Mouse (Mus musculus): ENCODE measurements at regions not wholly inside any gene's neighbourhood (a gene's known extent, or its start where the extent isn't known, plus 50 kb on each side); places are given as distances from the start of the nearest gene placed in this dataset.

DNA sequence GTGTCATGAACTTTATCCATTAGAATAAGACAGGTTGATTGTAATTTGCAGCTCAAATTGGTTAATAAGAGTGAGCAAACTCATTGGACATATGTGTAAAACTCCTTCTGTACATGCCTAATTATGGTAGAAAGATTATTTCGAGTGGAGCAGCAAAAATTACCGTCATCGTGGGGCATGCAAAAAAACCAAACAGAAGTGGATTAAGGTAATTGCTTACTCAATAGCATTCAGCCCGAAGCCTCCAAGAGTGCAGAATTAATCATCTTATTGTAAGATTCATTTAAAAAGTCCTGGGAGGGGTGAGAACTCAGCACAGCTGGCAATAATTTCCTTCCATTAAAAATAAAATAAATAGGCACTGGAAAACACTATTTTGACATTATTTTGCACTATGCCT, 662.2 kb downstream of the Kcnj2 start:
- WGBS: 52% methylated on average over 4 of the region's 4 CpGs
- no peaks in the 10 kb centered on the region for H3K27me3 ChIP-seq (ENCODE audit: control insufficient read depth, insufficient read depth, low read length)
- H3K9ac ChIP-seq (ENCODE audit: low read length): no peak overlapping the region
- no peak overlapping the region for H3K4me3 ChIP-seq (replicated peaks; ENCODE audit: low read length)
- no peaks in the 10 kb centered on the region for H3K36me3 ChIP-seq (ENCODE audit: control insufficient read depth, insufficient read depth, low read length)
- no peak for ATAC-seq (ENCODE audit: insufficient read depth, low FRiP score)
- no peaks in the 10 kb centered on the region for H3K4me1 ChIP-seq (ENCODE audit: control insufficient read depth, insufficient read depth, low read length)
- H3K27ac ChIP-seq (ENCODE audit: low read length): no peak overlapping the region
- H3K9me3 ChIP-seq (replicated peaks; ENCODE audit: control insufficient read depth, low read length): no peaks in the 10 kb centered on the region
- no peak overlapping the region for H3K4me2 ChIP-seq (ENCODE audit: low read depth, low read length)

DNA sequence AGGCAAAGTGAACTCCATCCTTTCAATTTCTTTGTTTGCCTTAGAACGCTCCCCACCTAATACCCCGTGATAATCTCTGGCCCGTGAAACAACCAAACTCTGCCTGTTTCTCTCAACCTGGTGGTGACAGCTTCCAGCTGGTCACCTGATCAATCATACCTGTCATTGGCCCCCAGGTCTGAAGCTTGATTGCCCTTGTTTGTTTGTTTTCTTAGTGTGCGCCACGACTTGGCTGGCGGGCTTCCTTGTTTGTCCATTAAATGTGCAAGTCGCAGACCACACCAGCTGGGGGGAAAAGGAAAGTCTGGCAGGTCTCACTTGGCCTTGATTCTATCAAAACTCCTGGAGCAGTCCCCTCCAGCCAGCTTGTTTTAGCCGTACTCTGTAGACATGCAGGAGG, 666.1 kb downstream of the Kcnj2 start:
- Histone ChIP-seq H3K27me3 (ENCODE audit: control insufficient read depth, insufficient read depth, low read length) (no peaks in the 10 kb centered on the region), H3K4me3 (replicated peaks; ENCODE audit: low read length) (no peak overlapping the region), H3K9me3 (replicated peaks; ENCODE audit: control insufficient read depth, low read length) (no peaks in the 10 kb centered on the region), H3K9ac (ENCODE audit: low read length) (no peak overlapping the region), H3K4me2 (ENCODE audit: low read depth, low read length) (0 out of 2 replicates have a peak overlapping the region, but pooled peaks have one; percentile 5), H3K27ac (ENCODE audit: low read length) (no peak overlapping the region), H3K4me1 (ENCODE audit: control insufficient read depth, insufficient read depth, low read length) (no peaks in the 10 kb centered on the region), H3K36me3 (ENCODE audit: control insufficient read depth, insufficient read depth, low read length) (no peaks in the 10 kb centered on the region)
- WGBS: 17% methylated on average over 8 of the region's 8 CpGs
- ATAC-seq (ENCODE audit: insufficient read depth, low FRiP score): no peak

DNA sequence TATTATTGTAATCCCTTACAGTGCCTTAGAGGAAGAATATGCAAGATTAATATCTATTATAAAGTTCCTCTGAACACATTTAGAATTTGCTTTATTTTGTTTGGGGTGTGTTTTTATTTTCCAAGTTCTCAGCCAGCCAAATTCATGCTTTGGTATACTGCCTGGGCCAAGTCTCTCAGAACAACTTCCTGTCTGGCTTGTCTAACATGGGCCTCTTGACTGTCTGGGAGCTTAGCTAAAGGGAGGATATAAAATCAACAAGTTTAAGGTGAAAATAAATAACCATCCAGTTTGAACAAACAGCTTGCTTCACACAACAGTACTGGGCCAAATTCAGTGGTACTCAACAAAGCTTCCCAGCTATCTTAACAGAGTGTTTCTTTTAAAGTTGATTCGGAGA, 669.5 kb downstream of the Kcnj2 start:
- no peak overlapping the region for H3K27ac ChIP-seq (ENCODE audit: low read length)
- no peaks in the 10 kb centered on the region for H3K36me3 ChIP-seq (ENCODE audit: control insufficient read depth, insufficient read depth, low read length)
- H3K4me3 ChIP-seq (replicated peaks; ENCODE audit: low read length): no peak overlapping the region
- 79% methylated on average over 1 of the region's 1 CpGs for WGBS
- H3K9me3 ChIP-seq (replicated peaks; ENCODE audit: control insufficient read depth, low read length): no peaks in the 10 kb centered on the region
- ATAC-seq (ENCODE audit: insufficient read depth, low FRiP score): no peak
- H3K27me3 ChIP-seq (ENCODE audit: control insufficient read depth, insufficient read depth, low read length): no peaks in the 10 kb centered on the region
- H3K9ac ChIP-seq (ENCODE audit: low read length): no peak overlapping the region
- H3K4me2 ChIP-seq (ENCODE audit: low read depth, low read length): no peak overlapping the region
- no peaks in the 10 kb centered on the region for H3K4me1 ChIP-seq (ENCODE audit: control insufficient read depth, insufficient read depth, low read length)

DNA sequence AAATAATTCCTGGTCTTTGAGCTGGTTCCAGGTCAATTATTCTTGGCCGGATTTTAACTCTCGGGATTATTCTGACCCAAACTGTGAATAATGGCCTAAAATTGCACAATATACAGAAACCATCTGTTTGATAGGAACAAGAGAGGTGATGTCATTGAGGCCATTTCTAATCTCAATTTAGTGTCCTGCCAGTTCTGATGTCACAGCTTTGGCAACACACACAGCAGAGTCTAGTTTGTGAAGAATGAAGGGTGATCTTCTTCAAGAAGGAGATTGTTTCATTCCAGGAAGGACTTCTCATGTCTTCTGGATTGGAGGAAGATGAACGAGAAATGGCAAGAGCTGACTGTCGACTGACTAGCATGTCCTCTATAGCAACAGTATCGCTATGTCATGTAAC, 670.0 kb downstream of the Kcnj2 start:
- Histone ChIP-seq H3K4me3 (replicated peaks; ENCODE audit: low read length) (no peak overlapping the region), H3K9me3 (replicated peaks; ENCODE audit: control insufficient read depth, low read length) (no peaks in the 10 kb centered on the region), H3K9ac (ENCODE audit: low read length) (no peak overlapping the region), H3K4me2 (ENCODE audit: low read depth, low read length) (no peak overlapping the region), H3K4me1 (ENCODE audit: control insufficient read depth, insufficient read depth, low read length) (no peaks in the 10 kb centered on the region), H3K36me3 (ENCODE audit: control insufficient read depth, insufficient read depth, low read length) (no peaks in the 10 kb centered on the region), H3K27me3 (ENCODE audit: control insufficient read depth, insufficient read depth, low read length) (no peaks in the 10 kb centered on the region), H3K27ac (ENCODE audit: low read length) (no peak overlapping the region)
- 80% methylated on average over 5 of the region's 5 CpGs for WGBS
- ATAC-seq (ENCODE audit: insufficient read depth, low FRiP score): no peak

DNA sequence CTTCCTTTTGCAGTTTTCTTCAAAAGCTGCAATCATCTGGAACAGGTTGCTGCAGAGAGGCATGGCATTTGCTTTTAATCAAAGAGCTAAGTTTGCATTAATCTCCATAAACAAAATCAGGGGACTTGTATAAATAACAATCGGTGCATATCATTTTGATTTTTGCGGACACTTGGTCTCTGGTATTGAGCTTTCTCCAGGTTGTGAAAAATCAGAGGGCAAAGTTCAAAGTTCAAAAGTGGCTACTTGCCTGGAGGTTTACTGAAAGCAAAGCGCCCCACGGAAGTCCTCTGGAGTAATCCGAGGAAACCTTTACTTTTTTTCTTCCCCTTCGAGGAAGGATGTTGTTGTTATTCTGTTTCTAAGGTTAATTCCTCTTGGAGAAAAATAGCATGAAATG, 677.4 kb downstream of the Kcnj2 start:
- Histone ChIP-seq H3K4me1 (ENCODE audit: control insufficient read depth, insufficient read depth, low read length) (no peaks in the 10 kb centered on the region), H3K27ac (ENCODE audit: low read length) (no peak overlapping the region), H3K9me3 (replicated peaks; ENCODE audit: control insufficient read depth, low read length) (no peaks in the 10 kb centered on the region), H3K4me2 (ENCODE audit: low read depth, low read length) (no peak overlapping the region), H3K27me3 (ENCODE audit: control insufficient read depth, insufficient read depth, low read length) (no peaks in the 10 kb centered on the region), H3K36me3 (ENCODE audit: control insufficient read depth, insufficient read depth, low read length) (no peaks in the 10 kb centered on the region), H3K4me3 (replicated peaks; ENCODE audit: low read length) (no peak overlapping the region), H3K9ac (ENCODE audit: low read length) (no peak overlapping the region)
- WGBS: 22% methylated on average over 6 of the region's 6 CpGs
- no peak for ATAC-seq (ENCODE audit: insufficient read depth, low FRiP score)

DNA sequence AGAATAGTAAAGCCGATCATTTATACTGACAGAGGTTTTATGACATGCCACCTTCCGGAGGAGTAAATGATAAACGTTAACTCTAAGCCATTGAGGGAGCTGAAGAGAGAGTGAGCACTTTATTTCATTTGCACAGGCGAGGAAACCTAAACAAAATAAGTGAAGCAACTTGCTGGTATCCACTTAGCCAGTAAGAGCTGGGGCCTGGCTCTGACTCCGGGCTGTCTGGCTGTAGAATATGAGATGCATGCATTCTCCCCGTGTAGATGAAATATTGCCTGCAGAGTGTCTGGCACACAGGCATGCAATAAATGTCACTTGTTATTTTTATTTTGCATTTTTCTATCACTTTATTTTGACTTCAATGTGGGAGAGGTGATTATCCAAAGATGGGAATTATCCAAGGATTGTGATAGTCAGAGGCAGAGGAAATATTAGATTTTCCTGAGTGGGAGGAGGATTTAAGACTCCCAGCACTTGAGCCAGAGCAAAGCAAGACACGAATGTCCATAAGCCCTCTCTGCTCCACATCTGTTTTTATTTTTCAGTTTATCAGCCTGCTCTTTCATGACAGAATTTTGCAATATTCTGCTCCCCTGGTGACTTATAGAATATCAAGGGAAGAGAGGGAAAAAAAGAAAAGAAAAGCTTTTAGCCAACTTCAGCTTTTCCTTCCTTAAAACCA, 681.4 kb downstream of the Kcnj2 start:
- Histone ChIP-seq H3K27me3 (ENCODE audit: control insufficient read depth, insufficient read depth, low read length) (no peaks in the 10 kb centered on the region), H3K9me3 (replicated peaks; ENCODE audit: control insufficient read depth, low read length) (no peaks in the 10 kb centered on the region), H3K9ac (ENCODE audit: low read length) (no peak overlapping the region), H3K36me3 (ENCODE audit: control insufficient read depth, insufficient read depth, low read length) (no peaks in the 10 kb centered on the region), H3K4me3 (replicated peaks; ENCODE audit: low read length) (no peak overlapping the region), H3K27ac (ENCODE audit: low read length) (no peak overlapping the region), H3K4me1 (ENCODE audit: control insufficient read depth, insufficient read depth, low read length) (no peaks in the 10 kb centered on the region), H3K4me2 (ENCODE audit: low read depth, low read length) (no peak overlapping the region)
- 41% methylated on average over 7 of the region's 7 CpGs for WGBS
- ATAC-seq (ENCODE audit: insufficient read depth, low FRiP score): no peak

DNA sequence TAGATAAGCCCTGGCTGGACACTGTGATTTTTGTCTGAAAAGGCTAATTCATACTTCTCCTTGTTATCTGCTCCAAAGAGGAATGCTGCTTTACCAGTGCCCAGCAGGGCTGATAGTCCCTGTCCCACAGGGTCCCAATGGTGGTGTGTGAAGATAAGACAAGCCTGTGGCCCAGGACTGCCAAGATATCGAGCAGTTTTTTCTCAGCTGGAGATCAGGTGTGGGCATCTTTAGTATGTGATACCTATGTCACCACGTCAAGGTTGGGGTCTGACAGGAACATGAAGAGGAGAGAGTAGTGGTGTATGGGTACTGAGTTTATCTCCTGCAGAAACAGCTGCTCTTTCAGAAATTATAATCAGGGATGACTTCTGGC, 682.0 kb downstream of the Kcnj2 start:
- Histone ChIP-seq H3K27ac (ENCODE audit: low read length) (no peak overlapping the region), H3K9me3 (replicated peaks; ENCODE audit: control insufficient read depth, low read length) (no peaks in the 10 kb centered on the region), H3K4me1 (ENCODE audit: control insufficient read depth, insufficient read depth, low read length) (no peaks in the 10 kb centered on the region), H3K36me3 (ENCODE audit: control insufficient read depth, insufficient read depth, low read length) (no peaks in the 10 kb centered on the region), H3K9ac (ENCODE audit: low read length) (no peak overlapping the region), H3K4me3 (replicated peaks; ENCODE audit: low read length) (no peak overlapping the region), H3K4me2 (ENCODE audit: low read depth, low read length) (no peak overlapping the region), H3K27me3 (ENCODE audit: control insufficient read depth, insufficient read depth, low read length) (no peaks in the 10 kb centered on the region)
- WGBS: 73% methylated on average over 2 of the region's 2 CpGs
- no peak for ATAC-seq (ENCODE audit: insufficient read depth, low FRiP score)

DNA sequence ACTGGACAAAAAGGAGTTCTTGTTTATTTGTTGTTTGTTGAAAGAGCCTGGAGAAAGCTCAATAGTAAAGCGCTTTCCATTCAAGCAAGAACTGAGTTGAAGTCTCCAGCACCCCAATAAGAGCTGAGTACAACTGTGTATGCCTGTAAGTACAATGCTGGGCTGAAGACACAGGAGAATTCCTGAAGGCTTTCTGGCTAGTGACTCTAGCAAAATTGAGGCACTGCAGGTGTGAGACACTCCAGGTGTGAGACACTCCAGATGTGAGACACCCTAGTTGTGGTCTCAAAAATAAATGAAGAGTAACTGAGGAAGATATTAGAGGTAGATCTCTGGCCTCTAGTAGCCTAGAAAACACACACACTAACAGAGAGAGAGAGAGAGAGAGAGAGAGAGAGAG, 682.5 kb downstream of the Kcnj2 start:
- WGBS: 95% methylated on average over 1 of the region's 1 CpGs
- H3K4me1 ChIP-seq (ENCODE audit: control insufficient read depth, insufficient read depth, low read length): no peaks in the 10 kb centered on the region
- H3K36me3 ChIP-seq (ENCODE audit: control insufficient read depth, insufficient read depth, low read length): no peaks in the 10 kb centered on the region
- H3K4me2 ChIP-seq (ENCODE audit: low read depth, low read length): no peak overlapping the region
- H3K27me3 ChIP-seq (ENCODE audit: control insufficient read depth, insufficient read depth, low read length): no peaks in the 10 kb centered on the region
- ATAC-seq (ENCODE audit: insufficient read depth, low FRiP score): no peak
- H3K27ac ChIP-seq (ENCODE audit: low read length): no peak overlapping the region
- H3K9me3 ChIP-seq (replicated peaks; ENCODE audit: control insufficient read depth, low read length): no peaks in the 10 kb centered on the region
- H3K4me3 ChIP-seq (replicated peaks; ENCODE audit: low read length): no peak overlapping the region
- H3K9ac ChIP-seq (ENCODE audit: low read length): no peak overlapping the region

DNA sequence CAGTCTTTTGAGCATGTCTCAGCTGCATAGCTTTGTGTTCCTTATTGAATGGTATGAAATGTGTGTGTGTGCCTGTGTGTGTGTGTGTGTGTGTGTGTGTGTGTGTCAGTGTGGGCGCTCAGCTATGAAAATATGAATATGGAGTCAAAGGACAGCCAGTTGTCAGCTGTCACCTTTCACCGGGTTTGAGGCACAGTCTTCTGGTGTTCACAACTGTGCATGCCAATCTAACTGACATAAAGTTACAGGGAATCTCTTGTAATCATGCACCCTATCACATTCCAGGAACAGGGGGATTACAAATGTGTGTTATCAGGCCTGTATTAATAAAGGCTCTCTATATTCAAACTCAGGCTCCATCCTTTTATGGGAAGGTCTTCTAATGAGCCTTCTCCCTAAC, 688.8 kb downstream of the Kcnj2 start:
- no peak overlapping the region for H3K9ac ChIP-seq (ENCODE audit: low read length)
- no peaks in the 10 kb centered on the region for H3K27me3 ChIP-seq (ENCODE audit: control insufficient read depth, insufficient read depth, low read length)
- no peak overlapping the region for H3K27ac ChIP-seq (ENCODE audit: low read length)
- no peaks in the 10 kb centered on the region for H3K4me1 ChIP-seq (ENCODE audit: control insufficient read depth, insufficient read depth, low read length)
- ATAC-seq (ENCODE audit: insufficient read depth, low FRiP score): no peak
- H3K4me3 ChIP-seq (replicated peaks; ENCODE audit: low read length): no peak overlapping the region
- H3K9me3 ChIP-seq (replicated peaks; ENCODE audit: control insufficient read depth, low read length): no peaks in the 10 kb centered on the region
- H3K36me3 ChIP-seq (ENCODE audit: control insufficient read depth, insufficient read depth, low read length): no peaks in the 10 kb centered on the region
- WGBS: 73% methylated on average over 2 of the region's 2 CpGs
- H3K4me2 ChIP-seq (ENCODE audit: low read depth, low read length): no peak overlapping the region

DNA sequence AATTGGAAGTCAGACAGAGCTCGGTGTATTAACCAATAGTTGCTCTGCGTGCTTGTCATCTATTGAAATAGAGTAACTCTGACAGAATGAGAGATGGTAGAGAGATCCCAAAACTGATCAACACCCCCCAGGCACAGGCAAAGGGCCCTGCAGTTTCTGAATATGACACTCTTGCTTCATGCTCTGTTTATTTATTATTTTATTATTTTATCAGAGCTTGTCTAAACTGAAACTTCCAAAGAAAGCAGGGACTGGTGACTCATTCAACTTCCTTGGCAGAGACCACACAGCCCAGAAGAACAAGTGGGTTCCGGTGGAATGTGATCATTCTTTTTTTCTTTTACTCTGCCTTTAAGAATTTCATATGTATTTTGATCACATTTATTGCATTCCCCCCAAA, 697.1 kb downstream of the Kcnj2 start:
- ATAC-seq (ENCODE audit: insufficient read depth, low FRiP score): no peak
- no peak overlapping the region for H3K27ac ChIP-seq (ENCODE audit: low read length)
- no peak overlapping the region for H3K4me3 ChIP-seq (replicated peaks; ENCODE audit: low read length)
- H3K36me3 ChIP-seq (ENCODE audit: control insufficient read depth, insufficient read depth, low read length): no peaks in the 10 kb centered on the region
- no peaks in the 10 kb centered on the region for H3K9me3 ChIP-seq (replicated peaks; ENCODE audit: control insufficient read depth, low read length)
- no peaks in the 10 kb centered on the region for H3K27me3 ChIP-seq (ENCODE audit: control insufficient read depth, insufficient read depth, low read length)
- 88% methylated on average over 3 of the region's 3 CpGs for WGBS
- H3K4me2 ChIP-seq (ENCODE audit: low read depth, low read length): no peak overlapping the region
- no peaks in the 10 kb centered on the region for H3K4me1 ChIP-seq (ENCODE audit: control insufficient read depth, insufficient read depth, low read length)
- H3K9ac ChIP-seq (ENCODE audit: low read length): no peak overlapping the region
